Mouse (Mus musculus): Measurements from ENCODE around the gene Atp5j.

Gene Atp5j

GRCm38 (mm10) chr16:84807874-84808273 lies 27.6 kb downstream of the Atp5j start:
- DNase-seq (ENCODE audit: low read depth, low spot score): peak; percentile 25

GRCm38 (mm10) chr16:84806175-84806574 lies 29.2 kb downstream of the Atp5j start:
- no peak for DNase-seq (ENCODE audit: low read depth, low spot score)

GRCm38 (mm10) chr16:84804866-84805265 lies 30.6 kb downstream of the Atp5j start:
- DNase-seq (ENCODE audit: low read depth, low spot score): no peak

- peak; percentile 50 for DNase-seq (ENCODE audit: low read depth, low spot score)
Measured at GRCm38 (mm10) chr16:84802217-84802616, 33.2 kb downstream of the Atp5j start.

- no peak for DNase-seq (ENCODE audit: low read depth, low spot score)
Measured at GRCm38 (mm10) chr16:84800038-84800437, 35.4 kb downstream of the Atp5j start.

- no peak for DNase-seq (ENCODE audit: low read depth, low spot score)
Measured at GRCm38 (mm10) chr16:84796678-84797077, 38.7 kb downstream of the Atp5j start.

- no peak for DNase-seq (ENCODE audit: low read depth, low spot score)
Measured at GRCm38 (mm10) chr16:84795337-84795736, 40.1 kb downstream of the Atp5j start.

- DNase-seq (ENCODE audit: low read depth, low spot score): peak; percentile 85
Measured at GRCm38 (mm10) chr16:84793401-84793800, 42.0 kb downstream of the Atp5j start.

GRCm38 (mm10) chr16:84790595-84791165 lies 44.7 kb downstream of the Atp5j start:
- no peak for DNase-seq (ENCODE audit: low read depth, low spot score)

- peak; percentile 61 for DNase-seq (ENCODE audit: low read depth, low spot score)
Measured at GRCm38 (mm10) chr16:84784966-84785365, 50.5 kb downstream of the Atp5j start.

- DNase-seq (ENCODE audit: low read depth, low spot score): peak; percentile 49
Measured at GRCm38 (mm10) chr16:84783279-84783678, 52.1 kb downstream of the Atp5j start.

GRCm38 (mm10) chr16:84779718-84780117 lies 55.7 kb downstream of the Atp5j start:
- peak; percentile 91 for DNase-seq (ENCODE audit: low read depth, low spot score)

- DNase-seq (ENCODE audit: low read depth, low spot score): peak; percentile 97
Measured at GRCm38 (mm10) chr16:84778861-84779630, 56.4 kb downstream of the Atp5j start.

GRCm38 (mm10) chr16:84778431-84778830 lies 57.0 kb downstream of the Atp5j start:
- DNase-seq (ENCODE audit: low read depth, low spot score): no peak
